Mouse (Mus musculus): ENCODE measurements around the gene Xpot. TPM values are rescaled to one million over a fixed set of nuclear protein-coding genes. Genes with fewer than 3 reads are reported as not detected.
A peak's percentile ranks its signal among the peaks of the same experiment; 100 is the strongest.

The Xpot gene
- polyA plus RNA-seq, 1 experiment, result 68.8 TPM

- Histone ChIP-seq H3K27me3 (ENCODE audit: control insufficient read depth, insufficient read depth, low read length) (no peaks in the 10 kb centered on the region; the same call in 1 of the 2 replicates), H3K27ac (ENCODE audit: insufficient read depth, low read length) (no peak overlapping the region), H3K4me1 (ENCODE audit: control insufficient read depth, insufficient read depth, low read length) (no peaks in the 10 kb centered on the region), H3K4me3 (replicated peaks; ENCODE audit: insufficient read depth, low read depth, low read length) (peak overlapping the region; percentile 65)
- TF ChIP-seq POLR2A (IDR thresholded peaks at IDR 0.05; ENCODE audit: borderline replicate concordance, insufficient read depth, low read length), result no peak
- no peak for TF ChIP-seq CTCF (IDR thresholded peaks at IDR 0.05; ENCODE audit: borderline replicate concordance, insufficient read depth, low read depth, low read length)
- WGBS, result 8% methylated on average over 28 of the region's 28 CpGs
- DNase-seq, result peak; percentile 8 to 35
Measured at GRCm38 (mm10) chr10:121642054-121642947, 16.2 kb upstream of the Xpot start.

- Histone ChIP-seq H3K4me1 (ENCODE audit: control insufficient read depth, insufficient read depth, low read length) (no peaks in the 10 kb centered on the region), H3K27ac (ENCODE audit: insufficient read depth, low read length) (no peak within 1 kb of the TSS), H3K4me3 (replicated peaks; ENCODE audit: insufficient read depth, low read depth, low read length) (peak within 1 kb of the TSS; percentile 65), H3K27me3 (ENCODE audit: control insufficient read depth, insufficient read depth, low read length) (no peaks in the 10 kb centered on the region; the same call in 1 of the 2 replicates)
- DNase-seq, result peak; percentile 28 to 46
- no peak for TF ChIP-seq CTCF (IDR thresholded peaks at IDR 0.05; ENCODE audit: borderline replicate concordance, insufficient read depth, low read depth, low read length)
- no peak for TF ChIP-seq POLR2A (IDR thresholded peaks at IDR 0.05; ENCODE audit: borderline replicate concordance, insufficient read depth, low read length)
- WGBS, result 1% methylated on average over 69 of the region's 69 CpGs
Measured at GRCm38 (mm10) chr10:121641272-121642053, 15.3 kb upstream of the Xpot start, which contains the start of gene D930020B18Rik. D930020B18Rik (plus strand) TSS chr10:121641588.

GRCm38 (mm10) chr10:121640944-121641271, 14.8 kb upstream of the Xpot start:
- peak; percentile 14 to 35 for DNase-seq
- WGBS, result 19% methylated on average over 10 of the region's 10 CpGs

GRCm38 (mm10) chr10:121640150-121640930, 14.2 kb upstream of the Xpot start:
- H3K27ac ChIP-seq (ENCODE audit: insufficient read depth, low read length), result no peak overlapping the region
- peak; percentile 46 to 47 for DNase-seq
- H3K4me3 ChIP-seq (replicated peaks; ENCODE audit: insufficient read depth, low read depth, low read length), result no peak overlapping the region
- peak; percentile 54; the same call in 1 of the 2 replicates for TF ChIP-seq CTCF (IDR thresholded peaks at IDR 0.05; ENCODE audit: borderline replicate concordance, insufficient read depth, low read depth, low read length)
- TF ChIP-seq POLR2A (IDR thresholded peaks at IDR 0.05; ENCODE audit: borderline replicate concordance, insufficient read depth, low read length), result no peak
- 58% methylated on average over 6 of the region's 6 CpGs for WGBS
- no peaks in the 10 kb centered on the region for H3K4me1 ChIP-seq (ENCODE audit: control insufficient read depth, insufficient read depth, low read length)
- no peaks in the 10 kb centered on the region; the same call in 1 of the 2 replicates for H3K27me3 ChIP-seq (ENCODE audit: control insufficient read depth, insufficient read depth, low read length)

More at GRCm38 (mm10) chr10:121640944-121641271, 14.8 kb upstream of the Xpot start:
- Histone ChIP-seq H3K27me3 (ENCODE audit: control insufficient read depth, insufficient read depth, low read length) (no peaks in the 10 kb centered on the region; the same call in 1 of the 2 replicates), H3K4me1 (ENCODE audit: control insufficient read depth, insufficient read depth, low read length) (no peaks in the 10 kb centered on the region), H3K27ac (ENCODE audit: insufficient read depth, low read length) (no peak overlapping the region), H3K4me3 (replicated peaks; ENCODE audit: insufficient read depth, low read depth, low read length) (peak overlapping the region; percentile 65)
- TF ChIP-seq CTCF (IDR thresholded peaks at IDR 0.05; ENCODE audit: borderline replicate concordance, insufficient read depth, low read depth, low read length) (no peak), POLR2A (IDR thresholded peaks at IDR 0.05; ENCODE audit: borderline replicate concordance, insufficient read depth, low read length) (no peak)

- Histone ChIP-seq H3K27ac (ENCODE audit: insufficient read depth, low read length) (no peak overlapping the region), H3K27me3 (ENCODE audit: control insufficient read depth, insufficient read depth, low read length) (no peaks in the 10 kb centered on the region; the same call in 1 of the 2 replicates), H3K4me3 (replicated peaks; ENCODE audit: insufficient read depth, low read depth, low read length) (no peak overlapping the region), H3K4me1 (ENCODE audit: control insufficient read depth, insufficient read depth, low read length) (no peaks in the 10 kb centered on the region)
- 83% methylated on average over 5 of the region's 5 CpGs for WGBS
- no peak for TF ChIP-seq CTCF (IDR thresholded peaks at IDR 0.05; ENCODE audit: borderline replicate concordance, insufficient read depth, low read depth, low read length)
- no peak for TF ChIP-seq POLR2A (IDR thresholded peaks at IDR 0.05; ENCODE audit: borderline replicate concordance, insufficient read depth, low read length)
- DNase-seq, result no peak
Measured at GRCm38 (mm10) chr10:121639573-121639972, 13.4 kb upstream of the Xpot start.

GRCm38 (mm10) chr10:121636276-121636675, 10.1 kb upstream of the Xpot start:
- 90% methylated on average over 6 of the region's 6 CpGs for WGBS
- no peak overlapping the region for H3K27ac ChIP-seq (ENCODE audit: insufficient read depth, low read length)
- no peak overlapping the region for H3K4me3 ChIP-seq (replicated peaks; ENCODE audit: insufficient read depth, low read depth, low read length)
- TF ChIP-seq POLR2A (IDR thresholded peaks at IDR 0.05; ENCODE audit: borderline replicate concordance, insufficient read depth, low read length) (no peak), CTCF (IDR thresholded peaks at IDR 0.05; ENCODE audit: borderline replicate concordance, insufficient read depth, low read depth, low read length) (no peak)
- H3K4me1 ChIP-seq (ENCODE audit: control insufficient read depth, insufficient read depth, low read length), result no peaks in the 10 kb centered on the region
- no peak for DNase-seq
- no peaks in the 10 kb centered on the region for H3K27me3 ChIP-seq (ENCODE audit: control insufficient read depth, insufficient read depth, low read length)

GRCm38 (mm10) chr10:121634159-121634558, 8.0 kb upstream of the Xpot start:
- no peak overlapping the region for H3K4me3 ChIP-seq (replicated peaks; ENCODE audit: insufficient read depth, low read depth, low read length)
- H3K4me1 ChIP-seq (ENCODE audit: control insufficient read depth, insufficient read depth, low read length), result no peaks in the 10 kb centered on the region
- H3K27me3 ChIP-seq (ENCODE audit: control insufficient read depth, insufficient read depth, low read length), result no peaks in the 10 kb centered on the region
- WGBS, result 75% methylated on average over 1 of the region's 1 CpGs
- DNase-seq, result no peak
- H3K27ac ChIP-seq (ENCODE audit: insufficient read depth, low read length), result no peak overlapping the region
- TF ChIP-seq CTCF (IDR thresholded peaks at IDR 0.05; ENCODE audit: borderline replicate concordance, insufficient read depth, low read depth, low read length) (no peak), POLR2A (IDR thresholded peaks at IDR 0.05; ENCODE audit: borderline replicate concordance, insufficient read depth, low read length) (no peak)
